Mouse (Mus musculus) CH12.LX (cell line): ENCODE measurements at regions not wholly inside any gene's neighbourhood (a gene's known extent, or its start where the extent isn't known, plus 50 kb on each side); places are given as distances from the start of the nearest gene placed in this dataset.

Source experiments
- DNase-seq: peaks from one replicate; pipeline ENCODE4 v3.0.0-alpha.2; 2013; ENCODE audit errors: extremely low read depth
- H3K27ac ChIP-seq: 2 replicates; pipeline ENCODE4 v1.5.1; 2012; ENCODE audit warnings: low read depth, mild to moderate bottlenecking, control low read depth, moderate library complexity; ENCODE audit not compliant: insufficient read depth
- H3K27me3 ChIP-seq: replicated peaks from 2 replicates; pipeline ENCODE3; 2012; ENCODE audit warnings: inconsistent platforms
- H3K36me3 ChIP-seq, 2 experiments: replicated peaks in 1 of 2; 2 replicates each; pipeline versions ENCODE3 to v1.6.1; 2012; ENCODE audit warnings: inconsistent platforms in 1 of 2, low read length in 1 of 2, mild to moderate bottlenecking in 1 of 2, mixed read lengths in 1 of 2, moderate library complexity in 1 of 2; ENCODE audit not compliant: control insufficient read depth in 1 of 2, insufficient read depth in 1 of 2
- H3K4me1 ChIP-seq, 2 experiments: 2 replicates each; pipeline ENCODE4 v1.6.1; 2012; ENCODE audit warnings: inconsistent platforms in 1 of 2, moderate library complexity in 1 of 2; ENCODE audit not compliant: insufficient read depth in 2 of 2, control insufficient read depth in 1 of 2
- H3K4me2 ChIP-seq: 2 replicates; pipeline ENCODE4 v1.6.1; 2012; ENCODE audit warnings: low read depth, mild to moderate bottlenecking, control low read depth; ENCODE audit not compliant: poor library complexity, insufficient read depth, severe bottlenecking
- H3K4me3 ChIP-seq, 3 experiments: fragments of 150-350 bp in 1 of 3; sonication (generic) in 1 of 3; replicated peaks in 1 of 3; 2 replicates each; pipeline versions ENCODE3 to v1.5.1; 2011 to 2012; ENCODE audit warnings: low read depth in 2 of 3, low read length in 2 of 3, mild to moderate bottlenecking in 2 of 3, moderate library complexity in 2 of 3, control low read depth in 1 of 3, improper control_type of control experiment in 1 of 3, inconsistent platforms in 1 of 3, mixed read lengths in 1 of 3; ENCODE audit not compliant: poor library complexity in 1 of 3
- H3K79me2 ChIP-seq: replicated peaks from 2 replicates; pipeline ENCODE4 v1.6.1; 2012; ENCODE audit warnings: mild to moderate bottlenecking, moderate library complexity; ENCODE audit not compliant: control insufficient read depth, poor library complexity, insufficient read depth, severe bottlenecking; ENCODE audit errors: extremely low read depth
- H3K9ac ChIP-seq: 2 replicates; pipeline ENCODE4 v1.6.1; 2012; ENCODE audit warnings: low read depth, mild to moderate bottlenecking, control low read depth, moderate library complexity; ENCODE audit not compliant: insufficient read depth
- H3K9me3 ChIP-seq: replicated peaks from 2 replicates; pipeline ENCODE3; 2012; ENCODE audit warnings: low read length, inconsistent platforms, mixed read lengths
- BHLHE40 ChIP-seq: IDR thresholded peaks from 2 replicates; pipeline ENCODE4 v1.6.1; 2011; ENCODE audit warnings: mild to moderate bottlenecking, low read depth, low read length, improper control_type of control experiment
- CHD2 ChIP-seq: IDR thresholded peaks from 2 replicates; pipeline ENCODE4 v1.6.1; 2011; ENCODE audit warnings: low read length, improper control_type of control experiment
- E2F4 ChIP-seq: IDR thresholded peaks from 2 replicates; pipeline ENCODE4 v1.6.1; 2011; ENCODE audit warnings: low read depth, low read length, improper control_type of control experiment; ENCODE audit not compliant: insufficient replicate concordance
- ELF1 ChIP-seq: IDR thresholded peaks from 2 replicates; pipeline ENCODE4 v1.6.1; 2014; ENCODE audit warnings: low read depth, mild to moderate bottlenecking, inconsistent platforms, low read length, improper control_type of control experiment
- EP300 ChIP-seq: IDR thresholded peaks from 2 replicates; pipeline ENCODE4 v1.6.1; 2011; ENCODE audit warnings: low read length, improper control_type of control experiment
- ETS1 ChIP-seq: conservative IDR thresholded peaks from 2 replicates; pipeline ENCODE4 v1.6.1; 2012; ENCODE audit warnings: low read depth, mild to moderate bottlenecking, inconsistent platforms, low read length, improper control_type of control experiment, moderate library complexity
- HCFC1 ChIP-seq: IDR thresholded peaks from 2 replicates; pipeline ENCODE4 v1.6.1; 2012; ENCODE audit warnings: low read depth, mild to moderate bottlenecking, inconsistent platforms, low read length, improper control_type of control experiment
- IRF4 ChIP-seq: IDR thresholded peaks from 2 replicates; pipeline ENCODE4 v1.6.1; 2014; ENCODE audit warnings: low read depth, mild to moderate bottlenecking, inconsistent platforms, low read length, improper control_type of control experiment
- JUN ChIP-seq: IDR thresholded peaks from 2 replicates; pipeline ENCODE4 v1.6.1; 2011; ENCODE audit warnings: low read depth, mild to moderate bottlenecking, low read length, improper control_type of control experiment, moderate library complexity; ENCODE audit not compliant: insufficient read depth
- MAFK ChIP-seq: IDR thresholded peaks from 2 replicates; pipeline ENCODE4 v1.6.1; 2011; ENCODE audit warnings: low read length, improper control_type of control experiment; ENCODE audit not compliant: insufficient replicate concordance
- MAX ChIP-seq: IDR thresholded peaks from 2 replicates; pipeline ENCODE4 v1.6.1; 2011; ENCODE audit warnings: low read length, improper control_type of control experiment
- MAZ ChIP-seq: IDR thresholded peaks from 2 replicates; pipeline ENCODE4 v1.6.1; 2012; ENCODE audit warnings: low read depth, mild to moderate bottlenecking, inconsistent platforms, low read length, improper control_type of control experiment, moderate library complexity
- MEF2A ChIP-seq: IDR thresholded peaks from 2 replicates; pipeline ENCODE4 v1.6.1; 2014; ENCODE audit warnings: low read depth, mild to moderate bottlenecking, inconsistent platforms, low read length, improper control_type of control experiment, borderline replicate concordance
- MYC ChIP-seq: IDR thresholded peaks from 2 replicates; pipeline ENCODE4 v1.6.1; 2011; ENCODE audit warnings: low read depth, mild to moderate bottlenecking, improper control_type of control experiment, low read length
- NRF1 ChIP-seq: IDR thresholded peaks from 2 replicates; pipeline ENCODE4 v1.6.1; 2014; ENCODE audit warnings: low read depth, mild to moderate bottlenecking, inconsistent platforms, low read length, improper control_type of control experiment, moderate library complexity
- PAX5 ChIP-seq: IDR thresholded peaks from 2 replicates; pipeline ENCODE4 v1.6.1; 2012; ENCODE audit warnings: low read length, inconsistent platforms, mixed read lengths
- POLR2A ChIP-seq: IDR thresholded peaks from 2 replicates; pipeline ENCODE4 v1.6.1; 2011; ENCODE audit warnings: low read depth, mild to moderate bottlenecking, improper control_type of control experiment, low read length
- POLR2AphosphoS2 ChIP-seq: IDR thresholded peaks from 2 replicates; pipeline ENCODE4 v1.6.1; 2011; ENCODE audit warnings: low read depth, low read length, improper control_type of control experiment
- RCOR1 ChIP-seq: conservative IDR thresholded peaks from 2 replicates; pipeline ENCODE4 v1.6.1; 2012; ENCODE audit warnings: low read depth, mild to moderate bottlenecking, inconsistent platforms, low read length, improper control_type of control experiment
- SIN3A ChIP-seq: IDR thresholded peaks from 2 replicates; pipeline ENCODE4 v1.6.1; 2012; ENCODE audit warnings: low read length, improper control_type of control experiment, inconsistent platforms
- TBP ChIP-seq: conservative IDR thresholded peaks from 2 replicates; pipeline ENCODE4 v1.6.1; 2011; ENCODE audit warnings: low read depth, low read length, improper control_type of control experiment
- TCF12 ChIP-seq: IDR thresholded peaks from 2 replicates; pipeline ENCODE4 v1.6.1; 2014; ENCODE audit warnings: low read depth, mild to moderate bottlenecking, inconsistent platforms, low read length, improper control_type of control experiment
- USF1 ChIP-seq: IDR thresholded peaks from 2 replicates; pipeline ENCODE4 v1.6.1; 2014; ENCODE audit warnings: low read depth, mild to moderate bottlenecking, inconsistent platforms, low read length, improper control_type of control experiment
- USF2 ChIP-seq: conservative IDR thresholded peaks from 2 replicates; pipeline ENCODE4 v1.6.1; 2011; ENCODE audit warnings: low read depth, low read length, improper control_type of control experiment
- ZC3H11A ChIP-seq: IDR thresholded peaks from 2 replicates; pipeline ENCODE4 v1.6.1; 2012; ENCODE audit warnings: low read depth, mild to moderate bottlenecking, inconsistent platforms, low read length, improper control_type of control experiment
- ZKSCAN1 ChIP-seq: IDR thresholded peaks from 2 replicates; pipeline ENCODE4 v1.6.1; 2012; ENCODE audit warnings: low read depth, inconsistent platforms, low read length, improper control_type of control experiment, borderline replicate concordance
- ZNF384 ChIP-seq: IDR thresholded peaks from 2 replicates; pipeline ENCODE4 v1.6.1; 2012; ENCODE audit warnings: low read depth, low read length, improper control_type of control experiment, inconsistent platforms
- dilution Hi-C: fragments of 300-500 bp; cut with MboI; formaldehyde crosslinking; loops from 2 replicates; pipeline ENCODE4 v1.14.3; 2020; ENCODE audit warnings: low sequenced_read_pairs; ENCODE audit not compliant: extremely low pct_unique_long_range_greater_than_20kb, extremely low pct_ligation_motif_present
- in situ Hi-C: fragments of 300-500 bp; cut with MboI; formaldehyde crosslinking; loops from 3 replicates; pipeline ENCODE4 v1.14.3; 2019; ENCODE audit warnings: low sequenced_read_pairs, low pct_ligation_motif_present, low pct_unique_long_range_greater_than_20kb, mixed read lengths

DNA sequence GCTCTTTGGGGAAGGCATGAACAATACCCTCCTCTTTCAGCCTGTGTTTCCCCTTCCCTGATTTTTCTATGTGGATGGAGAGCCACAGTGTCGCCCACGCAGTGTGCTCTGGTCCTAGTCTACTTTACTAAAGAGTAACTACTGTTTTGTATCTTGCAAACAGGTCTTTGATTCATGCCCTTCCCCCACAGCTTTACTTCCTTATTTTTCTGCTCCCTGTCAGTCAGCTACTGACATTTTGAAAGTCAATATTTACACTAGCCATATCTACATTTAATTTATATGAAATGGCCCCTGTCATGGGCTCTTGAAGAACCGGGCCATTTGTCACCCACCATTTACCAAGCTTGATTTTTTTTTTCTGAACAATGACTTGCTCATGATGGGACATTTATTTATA lies 168.7 kb upstream of the Stt3b start:
- 0 out of 2 replicates have a peak, but pooled peaks have one; percentile 33 for TF ChIP-seq CHD2
- no peak for TF ChIP-seq MEF2A
- Histone ChIP-seq H3K36me3 (no peaks in the 10 kb centered on the region), H3K27me3 (no peaks in the 10 kb centered on the region), H3K27ac (no peak overlapping the region), H3K9me3 (no peaks in the 10 kb centered on the region), H3K79me2 (no peaks in the 10 kb centered on the region), H3K4me3 (no peak overlapping the region), H3K4me2 (no peak overlapping the region), H3K9ac (no peak overlapping the region), H3K4me1 (peaks cover 8 to 41% of the 10 kb centered on the region in 2 experiments)
- dilution Hi-C loops = no loop called here
- no peak for DNase-seq
- in situ Hi-C loops = no loop called here

DNA sequence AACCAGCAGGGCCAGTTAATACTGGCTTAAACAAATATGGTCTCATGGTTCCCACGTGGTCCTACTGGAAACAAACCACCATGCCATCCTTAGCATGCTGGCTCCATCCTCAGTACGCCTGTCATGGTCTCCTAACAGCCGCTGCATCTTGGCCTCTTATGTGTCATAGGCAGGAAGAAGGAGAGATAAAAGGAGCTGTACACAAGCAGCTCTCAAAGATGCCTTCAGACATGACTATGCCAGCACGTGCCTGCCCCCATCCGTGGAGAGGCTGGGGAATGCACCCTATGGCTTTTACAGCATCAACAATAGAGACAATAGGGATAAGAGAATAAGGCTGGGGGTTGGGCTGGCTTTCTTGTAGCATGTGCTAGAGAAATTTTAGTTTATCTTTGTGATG lies 171.0 kb upstream of the Stt3b start:
- Histone ChIP-seq H3K36me3 (no peaks in the 10 kb centered on the region), H3K4me3 (no peak overlapping the region), H3K79me2 (no peaks in the 10 kb centered on the region), H3K4me1 (peaks cover 8 to 49% of the 10 kb centered on the region in 2 experiments), H3K4me2 (no peak overlapping the region), H3K9ac (no peak overlapping the region), H3K27ac (no peak overlapping the region), H3K9me3 (no peaks in the 10 kb centered on the region), H3K27me3 (no peaks in the 10 kb centered on the region)
- TF ChIP-seq POLR2AphosphoS2 = no peak
- no peak for TF ChIP-seq POLR2A
- no peak for TF ChIP-seq USF1
- no peak for TF ChIP-seq TBP
- TF ChIP-seq E2F4 = no peak
- TF ChIP-seq IRF4 = no peak
- TF ChIP-seq JUN = no peak
- TF ChIP-seq USF2 = no peak
- dilution Hi-C loops (no loop called here), in situ Hi-C loops (loop anchor here (10.0 kb wide), 1 partner anchor 166 kb away; the partner anchor contains the start of gene Stt3b)
- DNase-seq = no peak

GRCm38 (mm10) chr9:115483024-115483423 lies 172.8 kb upstream of the Stt3b start:
- no peaks in the 10 kb centered on the region for H3K9me3 ChIP-seq
- H3K36me3 ChIP-seq = no peaks in the 10 kb centered on the region
- H3K4me3 ChIP-seq = no peak overlapping the region
- dilution Hi-C loops = no loop called here
- H3K9ac ChIP-seq = no peak overlapping the region
- H3K79me2 ChIP-seq = no peaks in the 10 kb centered on the region
- no peak for DNase-seq
- no peak overlapping the region for H3K27ac ChIP-seq
- H3K4me1 ChIP-seq = peaks cover 11 to 64% of the 10 kb centered on the region in 2 experiments
- H3K4me2 ChIP-seq = no peak overlapping the region
- H3K27me3 ChIP-seq = no peaks in the 10 kb centered on the region
- in situ Hi-C loops = loop anchor here (10.0 kb wide), 1 partner anchor 168 kb away; the partner anchor contains the start of gene Stt3b
- no peak for TF ChIP-seq ZKSCAN1
- no peak for TF ChIP-seq ZNF384
- no peak for TF ChIP-seq TCF12
- no peak for TF ChIP-seq HCFC1
- TF ChIP-seq CHD2 = no peak
- no peak for TF ChIP-seq ELF1
- TF ChIP-seq MYC = no peak
- TF ChIP-seq ETS1 = no peak
- no peak for TF ChIP-seq EP300
- TF ChIP-seq SIN3A = no peak
- no peak for TF ChIP-seq PAX5
- TF ChIP-seq BHLHE40 = no peak
- no peak for TF ChIP-seq RCOR1
- TF ChIP-seq MAZ = no peak
- TF ChIP-seq MAFK = no peak
- no peak for TF ChIP-seq TBP
- TF ChIP-seq ZC3H11A = no peak
- no peak for TF ChIP-seq MAX
- TF ChIP-seq E2F4 = no peak
- no peak for TF ChIP-seq NRF1
- TF ChIP-seq, all 38 proteins: peak for 0
